Mouse (Mus musculus) mature B cell (primary cell): Measurements from ENCODE around the gene Bola1.

ENCODE experiments used
- in situ Hi-C: fragments of 300-500 bp; cut with MboI; formaldehyde crosslinking; loops from 2 replicates; pipeline ENCODE4 v1.14.3; 2019

The Bola1 gene

GRCm38 (mm10) chr3:96155501-96155900 lies 64.0 kb downstream of the Bola1 start:
- in situ Hi-C loops, result no loop called here

DNA sequence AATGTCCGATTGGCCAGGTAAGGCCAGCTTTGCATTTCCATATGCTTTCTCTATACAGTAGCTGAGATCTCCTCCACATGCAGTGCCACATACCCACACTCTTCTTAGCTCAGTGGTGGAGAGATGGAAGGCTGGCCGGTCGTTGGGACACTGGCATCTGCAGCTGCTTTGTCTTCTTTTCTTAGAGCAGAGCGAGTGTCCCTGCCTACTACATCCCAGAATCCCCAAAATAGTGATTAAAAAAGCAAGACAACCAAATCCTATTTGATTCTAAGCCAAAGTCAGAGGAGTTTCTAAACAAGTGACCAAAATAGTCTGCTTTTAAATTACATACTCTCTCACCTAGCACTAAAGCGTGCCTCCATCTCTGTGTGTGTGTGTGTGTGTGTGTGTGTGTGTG lies 66.9 kb downstream of the Bola1 start:
- in situ Hi-C loops, result no loop called here

DNA sequence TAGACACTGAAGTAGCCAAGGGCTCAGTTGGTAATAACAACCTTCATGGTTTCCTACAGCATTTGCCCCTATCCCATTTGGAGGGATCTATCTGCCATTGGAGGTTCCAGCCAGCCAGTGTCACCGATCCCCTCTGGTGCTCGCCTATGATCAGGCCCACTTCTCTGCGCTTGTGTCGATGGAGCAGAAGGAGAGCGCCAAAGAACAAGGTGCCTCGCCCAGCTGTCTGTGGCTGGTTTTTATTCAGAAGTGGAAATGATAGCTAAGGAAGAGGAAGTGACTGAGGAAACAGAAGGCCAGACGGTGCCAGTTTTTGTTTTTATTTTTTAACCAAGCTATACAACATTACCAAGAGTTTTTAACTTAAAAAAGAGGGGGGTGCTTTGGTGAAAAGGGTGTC lies 67.7 kb downstream of the Bola1 start:
- in situ Hi-C loops, result no loop called here

GRCm38 (mm10) chr3:96147950-96148349 lies 71.6 kb downstream of the Bola1 start:
- in situ Hi-C loops, result loop anchor here (5.0 to 10.0 kb wide), 2 partner anchors 66 to 183 kb away; no protein-coding TSS in a partner anchor
